Mouse (Mus musculus): ENCODE data around the gene Prpf3. TPM values are rescaled to one million over a fixed set of nuclear protein-coding genes. Genes with fewer than 3 reads are reported as not detected.
"Not testable (repeated sequence)": the region's sequence is repeated elsewhere in the genome, so short reads cannot be mapped to it uniquely, and the experiment has no call there.

Gene Prpf3
- 40.0 and 40.6 TPM in 2 replicates for polyA plus RNA-seq (2015; fragmentation: Nextera tagmentation; extraction: Ambion mirVana)

- Histone ChIP-seq H3K27ac (peak within 1 kb of the TSS; percentile 81), H3K36me3 (replicated peaks) (peaks cover 26% of the 10 kb centered on the region), H3K27me3 (replicated peaks) (no peaks in the 10 kb centered on the region), H3K4me3 (peak within 1 kb of the TSS; percentile 95), H3K4me1 (peaks cover 15% of the 10 kb centered on the region), H3K4me2 (peak within 1 kb of the TSS; percentile 66), H3K9ac (peak within 1 kb of the TSS; percentile 83), H3K9me3 (no peaks in the 10 kb centered on the region)
- ATAC-seq (replicated peaks), result peak; percentile 99
- WGBS, result under 1% methylated on average over 56 of the region's 56 CpGs
Observed at GRCm38 (mm10) chr3:95855502-95856089, at the start of gene Prpf3. TSS of gene Prpf3 (minus strand) at chr3:95855885.

GRCm38 (mm10) chr3:95904568-95904967 is 48.9 kb upstream of the Prpf3 start, which contains the start of gene Car14:
TSS of gene Car14 (minus strand) at chr3:95904691.
- Histone ChIP-seq H3K36me3 (replicated peaks) (no peaks in the 10 kb centered on the region), H3K9me3 (no peaks in the 10 kb centered on the region), H3K4me3 (peak within 1 kb of the TSS; percentile 28), H3K27ac (no peak within 1 kb of the TSS), H3K9ac (peak within 1 kb of the TSS; percentile 9; the same call in 1 of the 2 replicates), H3K4me2 (peak within 1 kb of the TSS; percentile 58), H3K4me1 (peaks cover 34% of the 10 kb centered on the region), H3K27me3 (replicated peaks) (peaks cover 16% of the 10 kb centered on the region; the same call in 1 of the 2 replicates)
- WGBS, result 1% methylated on average over 15 of the region's 15 CpGs
- peak; percentile 29 for ATAC-seq (replicated peaks)

- Histone ChIP-seq H3K36me3 (replicated peaks) (no peaks in the 10 kb centered on the region), H3K9ac (no peak overlapping the region), H3K27me3 (replicated peaks) (peaks cover 16% of the 10 kb centered on the region; the same call in 1 of the 2 replicates), H3K4me3 (peak overlapping the region; percentile 28; the same call in 1 of the 2 replicates), H3K4me1 (peaks cover 34% of the 10 kb centered on the region), H3K27ac (no peak overlapping the region), H3K9me3 (no peaks in the 10 kb centered on the region), H3K4me2 (peak overlapping the region; percentile 58)
- ATAC-seq (replicated peaks), result no peak
- 5% methylated on average over 15 of the region's 15 CpGs for WGBS
Observed at GRCm38 (mm10) chr3:95903753-95904502, 48.2 kb upstream of the Prpf3 start.

GRCm38 (mm10) chr3:95902643-95903042 is 47.0 kb upstream of the Prpf3 start:
- H3K9ac ChIP-seq, result no peak overlapping the region
- ATAC-seq (replicated peaks), result no peak
- H3K9me3 ChIP-seq, result no peaks in the 10 kb centered on the region
- no peak overlapping the region for H3K4me2 ChIP-seq
- H3K4me3 ChIP-seq, result no peak overlapping the region
- peaks cover 14% of the 10 kb centered on the region; the same call in 1 of the 2 replicates for H3K27me3 ChIP-seq (replicated peaks)
- WGBS, result 29% methylated on average over 6 of the region's 6 CpGs
- H3K4me1 ChIP-seq, result peaks cover 34% of the 10 kb centered on the region
- H3K27ac ChIP-seq, result no peak overlapping the region
- no peaks in the 10 kb centered on the region for H3K36me3 ChIP-seq (replicated peaks)

- no peak overlapping the region for H3K9ac ChIP-seq
- H3K4me3 ChIP-seq, result no peak overlapping the region
- H3K4me2 ChIP-seq, result no peak overlapping the region
- peaks cover 34% of the 10 kb centered on the region for H3K4me1 ChIP-seq
- no peak overlapping the region for H3K27ac ChIP-seq
- H3K36me3 ChIP-seq (replicated peaks), result no peaks in the 10 kb centered on the region
- H3K27me3 ChIP-seq (replicated peaks), result peaks cover 11% of the 10 kb centered on the region; the same call in 1 of the 2 replicates
- ATAC-seq (replicated peaks), result no peak
- H3K9me3 ChIP-seq, result no peaks in the 10 kb centered on the region
Observed at GRCm38 (mm10) chr3:95902373-95902625, 46.6 kb upstream of the Prpf3 start.

- WGBS, result 64% methylated on average over 9 of the region's 9 CpGs
- no peak overlapping the region for H3K4me3 ChIP-seq
- no peaks in the 10 kb centered on the region for H3K36me3 ChIP-seq (replicated peaks)
- H3K27me3 ChIP-seq (replicated peaks), result peaks cover 7% of the 10 kb centered on the region; the same call in 1 of the 2 replicates
- H3K4me1 ChIP-seq, result peaks cover 30% of the 10 kb centered on the region
- H3K9ac ChIP-seq, result no peak overlapping the region
- ATAC-seq (replicated peaks), result no peak
- no peak overlapping the region for H3K27ac ChIP-seq
- no peak overlapping the region for H3K4me2 ChIP-seq
- H3K9me3 ChIP-seq, result no peaks in the 10 kb centered on the region
Observed at GRCm38 (mm10) chr3:95901616-95902372, 46.1 kb upstream of the Prpf3 start.

- H3K9me3 ChIP-seq, result no peaks in the 10 kb centered on the region
- no peak overlapping the region for H3K9ac ChIP-seq
- H3K4me1 ChIP-seq, result peaks cover 24% of the 10 kb centered on the region
- 82% methylated on average over 13 of the region's 13 CpGs for WGBS
- no peak for ATAC-seq (replicated peaks)
- H3K27ac ChIP-seq, result no peak overlapping the region
- H3K4me3 ChIP-seq, result no peak overlapping the region
- no peaks in the 10 kb centered on the region for H3K36me3 ChIP-seq (replicated peaks)
- H3K4me2 ChIP-seq, result no peak overlapping the region
- 0 out of 2 replicates have a peak, but pooled peaks cover 4% of the 10 kb centered on the region for H3K27me3 ChIP-seq (replicated peaks)
Observed at GRCm38 (mm10) chr3:95899800-95900524, 44.3 kb upstream of the Prpf3 start.

GRCm38 (mm10) chr3:95895501-95895900 is 39.8 kb upstream of the Prpf3 start:
- not testable (repeated sequence) for ATAC-seq (replicated peaks); H3K4me2 ChIP-seq
- WGBS, result 87% methylated on average over 7 of the region's 7 CpGs

GRCm38 (mm10) chr3:95894317-95895160 is 38.9 kb upstream of the Prpf3 start:
- peak overlapping the region; percentile 69 for H3K9ac ChIP-seq
- 22% methylated on average over 16 of the region's 16 CpGs for WGBS
- no peak; the same call in 1 of the 2 replicates for ATAC-seq (replicated peaks)
- H3K4me2 ChIP-seq, result peak overlapping the region; percentile 67
- peak overlapping the region; percentile 79 for H3K27ac ChIP-seq
- no peaks in the 10 kb centered on the region for H3K27me3 ChIP-seq (replicated peaks)
- no peaks in the 10 kb centered on the region for H3K36me3 ChIP-seq (replicated peaks)
- peak overlapping the region; percentile 61 for H3K4me3 ChIP-seq
- H3K9me3 ChIP-seq, result no peaks in the 10 kb centered on the region
- peaks cover 21% of the 10 kb centered on the region for H3K4me1 ChIP-seq

More at GRCm38 (mm10) chr3:95895501-95895900, 39.8 kb upstream of the Prpf3 start:
- H3K9me3 ChIP-seq; H3K36me3 ChIP-seq (replicated peaks); H3K4me3 ChIP-seq; H3K27me3 ChIP-seq (replicated peaks); H3K9ac ChIP-seq; H3K27ac ChIP-seq: not testable (repeated sequence)
- H3K4me1 ChIP-seq, result peaks cover 21% of the 10 kb centered on the region

- H3K36me3 ChIP-seq (replicated peaks); H3K27me3 ChIP-seq (replicated peaks); H3K9me3 ChIP-seq: not testable (repeated sequence)
- Histone ChIP-seq H3K4me1 (peaks cover 21% of the 10 kb centered on the region), H3K4me3 (peak within 1 kb of the TSS; percentile 61), H3K9ac (peak within 1 kb of the TSS; percentile 69), H3K27ac (peak within 1 kb of the TSS; percentile 79), H3K4me2 (peak within 1 kb of the TSS; percentile 67)
- WGBS, result 0% methylated on average over 34 of the region's 43 CpGs
- ATAC-seq (replicated peaks), result peak; percentile 98
Observed at GRCm38 (mm10) chr3:95893606-95894316, 38.1 kb upstream of the Prpf3 start, which contains the start of gene Aph1a. TSS of gene Aph1a (plus strand) at chr3:95893969.

All from midbrain, embryonic 15.5 days (tissue).